Mouse (Mus musculus): ENCODE results near the gene Gm44. TPM values are rescaled to one million over a fixed set of nuclear protein-coding genes. Genes with fewer than 3 reads are reported as not detected.

The Gm44 gene
- not detected in 2 replicates for polyA plus RNA-seq (2012; ENCODE audit: low replicate concordance)

DNA sequence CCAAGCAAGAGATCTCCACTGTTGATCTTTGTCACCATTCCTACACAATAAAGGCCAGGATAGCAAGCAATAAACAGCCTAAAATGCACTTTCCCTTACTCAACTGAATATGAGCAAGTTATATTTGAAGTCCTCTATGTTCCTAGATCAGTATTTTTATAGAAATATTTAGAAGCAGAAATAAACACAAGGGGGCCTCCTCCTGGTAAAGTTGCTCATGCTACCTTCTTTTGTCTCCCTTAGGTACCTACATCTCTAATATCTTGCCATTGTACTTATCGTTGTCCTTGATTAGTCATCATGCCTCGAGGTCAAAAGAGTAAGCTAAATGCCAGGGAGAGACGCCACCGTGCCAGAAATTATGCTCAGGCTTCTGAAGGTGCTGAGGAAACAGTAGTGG, at the start of gene Gm44:
Gene Gm44 (plus strand): TSS at position 301 of the 400 bp plus-strand sequence.

Measured in leukemia stem cell, adult 10-12 weeks (primary cell).